Mouse (Mus musculus): ENCODE measurements around the gene Hdac4.

GRCm38 (mm10) chr1:92225297-92225696, 29.8 kb upstream of the Hdac4 start:
- TF ChIP-seq POLR2A (IDR thresholded peaks at IDR 0.05; ENCODE audit: borderline replicate concordance, control insufficient read depth, low read depth, low read length), result no peak
- no peak for TF ChIP-seq CTCF (IDR thresholded peaks at IDR 0.05; ENCODE audit: control insufficient read depth, insufficient read depth, low read length)

Data from bone marrow, adult 2 months (tissue).